Mouse (Mus musculus) kidney, postnatal 0 days (tissue): ENCODE results near the gene Wsb2. TPM values are rescaled to one million over a fixed set of nuclear protein-coding genes. Genes with fewer than 3 reads are reported as not detected.

ENCODE experiments used
- ATAC-seq: fragments of 200-750 bp; cut with Nextera tagmentation; replicated peaks from 2 replicates; pipeline ENCODE4 v1.8.0; 2017; ENCODE audit warnings: low read depth, moderate number of reproducible peaks, moderate TSS enrichment, moderate library complexity; ENCODE audit not compliant: low FRiP score
- DNase-seq: peaks from one replicate; pipeline ENCODE4 v3.0.0-alpha.2; 2016; ENCODE audit warnings: low spot score
- H3K27ac ChIP-seq: fragments of 300-500 bp; sonication (generic); 2 replicates; pipeline ENCODE4 v1.5.1; 2014; ENCODE audit warnings: mild to moderate bottlenecking
- H3K27me3 ChIP-seq: fragments of 300-500 bp; sonication (generic); 2 replicates; pipeline ENCODE4 v1.6.1; 2014; ENCODE audit warnings: low read length, mixed read lengths; ENCODE audit not compliant: insufficient read depth
- H3K36me3 ChIP-seq: fragments of 300-500 bp; sonication (generic); 2 replicates; pipeline ENCODE4 v1.6.1; 2014; ENCODE audit warnings: low read length, mixed read lengths; ENCODE audit not compliant: insufficient read depth
- H3K4me1 ChIP-seq: fragments of 300-500 bp; sonication (generic); replicated peaks from 2 replicates; pipeline ENCODE4 v1.6.1; 2014; ENCODE audit warnings: antibody characterized with exemption, low read length, mixed read lengths; ENCODE audit not compliant: insufficient read depth
- H3K4me2 ChIP-seq: fragments of 300-500 bp; sonication (generic); 2 replicates; pipeline ENCODE4 v1.6.1; 2014; ENCODE audit warnings: mild to moderate bottlenecking, low read length, moderate library complexity, mixed read lengths
- H3K4me3 ChIP-seq: fragments of 300-500 bp; sonication (generic); replicated peaks from 2 replicates; pipeline ENCODE4 v1.5.1; 2014; ENCODE audit warnings: low read depth, low read length
- H3K9ac ChIP-seq: fragments of 300-500 bp; sonication (generic); 2 replicates; pipeline ENCODE4 v1.6.1; 2014; ENCODE audit warnings: low read depth, low read length
- H3K9me3 ChIP-seq: fragments of 300-500 bp; sonication (generic); replicated peaks from 2 replicates; pipeline ENCODE4 v1.6.1; 2016; ENCODE audit warnings: low read length, inconsistent platforms, mixed read lengths
- CTCF ChIP-seq: IDR thresholded peaks from 2 replicates; pipeline ENCODE4 v1.5.1; 2016; ENCODE audit warnings: antibody characterized with exemption, low read depth, mild to moderate bottlenecking, moderate library complexity
- WGBS: fragments of 180-500 bp; shearing (Covaris S2); extraction: QIAGEN DNeasy Blood & Tissue Kit; methylation state at CpG from one replicate; pipeline ENCODE4 v1.1.7; 2014; 5-methylcytosine and 5-hydroxymethylcytosine counted together
- polyA plus RNA-seq: library from polyadenylated mRNA; unstranded; fragments of >200 nt; fragmentation: Nextera tagmentation; extraction: Ambion mirVana; gene quantifications from 2 replicates; pipeline ENCODE4 v1.2.1, GENCODE M21; 2015

The Wsb2 gene
- polyA plus RNA-seq = 89.3 and 92.2 TPM in 2 replicates

- WGBS = 0% methylated on average over 25 of the region's 54 CpGs
- peak; percentile 89 for DNase-seq
These were observed at the start of gene Wsb2 for GRCm38 (mm10) chr5:117357129-117357477. Gene Wsb2 (plus strand): TSS chr5:117357304.

GRCm38 (mm10) chr5:117307699-117308098 is 49.4 kb upstream of the Wsb2 start:
- no peak for ATAC-seq
- DNase-seq = peak; percentile 71
- no peaks in the 10 kb centered on the region for H3K36me3 ChIP-seq

More at GRCm38 (mm10) chr5:117357129-117357477, at the start of gene Wsb2:
- Histone ChIP-seq H3K27ac (peak within 1 kb of the TSS; percentile 97), H3K9me3 (no peaks in the 10 kb centered on the region), H3K4me1 (peaks cover 27% of the 10 kb centered on the region), H3K4me3 (peak within 1 kb of the TSS; percentile 97), H3K36me3 (no peaks in the 10 kb centered on the region), H3K4me2 (peak within 1 kb of the TSS; percentile 92), H3K27me3 (no peaks in the 10 kb centered on the region), H3K9ac (peak within 1 kb of the TSS; percentile 96)
- peak; percentile 45 for ATAC-seq
- no peak for TF ChIP-seq CTCF

GRCm38 (mm10) chr5:117313420-117313819 is 43.7 kb upstream of the Wsb2 start:
- 22% methylated on average over 14 of the region's 14 CpGs for WGBS
- peak; percentile 77 for DNase-seq

More at GRCm38 (mm10) chr5:117307699-117308098, 49.4 kb upstream of the Wsb2 start:
- H3K9ac ChIP-seq = no peak overlapping the region
- peak; percentile 82 for TF ChIP-seq CTCF
- WGBS = 26% methylated on average over 11 of the region's 11 CpGs
- H3K9me3 ChIP-seq = no peaks in the 10 kb centered on the region
- no peaks in the 10 kb centered on the region for H3K27me3 ChIP-seq
- H3K4me3 ChIP-seq = no peak overlapping the region
- H3K4me2 ChIP-seq = no peak overlapping the region
- no peaks in the 10 kb centered on the region for H3K4me1 ChIP-seq
- H3K27ac ChIP-seq = no peak overlapping the region

GRCm38 (mm10) chr5:117313909-117314308 is 43.2 kb upstream of the Wsb2 start:
- H3K9ac ChIP-seq = no peak overlapping the region
- ATAC-seq = no peak
- DNase-seq = no peak
- no peaks in the 10 kb centered on the region for H3K27me3 ChIP-seq
- peak overlapping the region; percentile 49 for H3K4me2 ChIP-seq
- no peak overlapping the region for H3K27ac ChIP-seq
- WGBS = 32% methylated on average over 10 of the region's 10 CpGs
- no peaks in the 10 kb centered on the region; the same call in 1 of the 2 replicates for H3K4me1 ChIP-seq
- no peak overlapping the region for H3K4me3 ChIP-seq
- no peak for TF ChIP-seq CTCF
- no peaks in the 10 kb centered on the region for H3K36me3 ChIP-seq
- no peaks in the 10 kb centered on the region for H3K9me3 ChIP-seq

More at GRCm38 (mm10) chr5:117313420-117313819, 43.7 kb upstream of the Wsb2 start:
- Histone ChIP-seq H3K9me3 (no peaks in the 10 kb centered on the region), H3K4me3 (peak overlapping the region; percentile 18; the same call in 1 of the 2 replicates), H3K36me3 (no peaks in the 10 kb centered on the region), H3K4me1 (no peaks in the 10 kb centered on the region; the same call in 1 of the 2 replicates), H3K27me3 (no peaks in the 10 kb centered on the region), H3K9ac (no peak overlapping the region), H3K4me2 (peak overlapping the region; percentile 49), H3K27ac (no peak overlapping the region)
- ATAC-seq = no peak
- no peak for TF ChIP-seq CTCF

- Histone ChIP-seq H3K9ac (0 out of 2 replicates have a peak overlapping the region, but pooled peaks have one; percentile 27), H3K4me1 (no peaks in the 10 kb centered on the region; the same call in 1 of the 2 replicates), H3K9me3 (no peaks in the 10 kb centered on the region), H3K4me2 (no peak overlapping the region), H3K36me3 (no peaks in the 10 kb centered on the region), H3K27me3 (no peaks in the 10 kb centered on the region), H3K4me3 (no peak overlapping the region), H3K27ac (no peak overlapping the region)
- ATAC-seq (no peak), DNase-seq (peak; percentile 16)
- WGBS = 27% methylated on average over 9 of the region's 9 CpGs
- TF ChIP-seq CTCF = no peak
These were observed 42.3 kb upstream of the Wsb2 start for GRCm38 (mm10) chr5:117314587-117315428.

- peak within 1 kb of the TSS; percentile 90 for H3K27ac ChIP-seq
- H3K27me3 ChIP-seq = no peaks in the 10 kb centered on the region
- whole genome bisulfite sequencing = under 1% methylated on average over 75 of the region's 81 CpGs
- peak within 1 kb of the TSS; percentile 91 for H3K9ac ChIP-seq
- H3K4me1 ChIP-seq = no peaks in the 10 kb centered on the region; the same call in none of the 2 replicates
- peak within 1 kb of the TSS; percentile 83 for H3K4me3 ChIP-seq
- DNase-seq = peak; percentile 81
- ATAC-seq = peak; percentile 78
- peak; percentile 29; the same call in 1 of the 2 replicates for TF ChIP-seq CTCF
- H3K4me2 ChIP-seq = peak within 1 kb of the TSS; percentile 96
- no peaks in the 10 kb centered on the region for H3K9me3 ChIP-seq
- no peaks in the 10 kb centered on the region for H3K36me3 ChIP-seq
These were observed 38.1 kb upstream of the Wsb2 start, which contains the start of gene Vsig10 for GRCm38 (mm10) chr5:117318741-117319629. Gene Vsig10 (plus strand): TSS chr5:117319083.
